In genomic region chr2:5845826-5846225, GRCm38 (mm10) we compare ENCODE assay signal across 7 mouse cellular contexts. TPM values are rescaled to one million over a fixed set of nuclear protein-coding genes. Genes with fewer than 3 reads are reported as not detected.
DNase-seq lines count a peak whose midpoint lies in the region; ATAC-seq lines count a peak whose summit lies in the region.

No protein-coding gene starts in this region.

- no peak for ATAC-seq in lung, embryonic 16.5 days (ENCODE audit: low read depth)
- ATAC-seq in embryonic facial prominence, embryonic 12.5 days (ENCODE audit: insufficient number of reproducible peaks, insufficient read depth, low FRiP score, low TSS enrichment) = no peak
- no peak for ATAC-seq in stomach, embryonic 14.5 days (ENCODE audit: insufficient number of reproducible peaks, insufficient read depth, low FRiP score, low read depth)

- H3K9me3 ChIP-seq in lung, embryonic 16.5 days (ENCODE audit: control insufficient read depth, low read length) = no peaks in the 10 kb centered on the region
- no peaks in the 10 kb centered on the region for H3K9me3 ChIP-seq in embryonic facial prominence, embryonic 12.5 days
- H3K9me3 ChIP-seq in limb, embryonic 10.5 days (replicated peaks) = no peaks in the 10 kb centered on the region
- H3K9me3 ChIP-seq in stomach, embryonic 14.5 days (ENCODE audit: control insufficient read depth, low read depth, low read length) = no peaks in the 10 kb centered on the region

- H3K27ac ChIP-seq in lung, embryonic 16.5 days (ENCODE audit: low read length) = no peak overlapping the region
- H3K27ac ChIP-seq in embryonic facial prominence, embryonic 12.5 days = no peak overlapping the region
- peak overlapping the region; percentile 96 for H3K27ac ChIP-seq in limb, embryonic 10.5 days
- peak overlapping the region; percentile 86; the same call in 1 of the 2 replicates for H3K27ac ChIP-seq in stomach, embryonic 14.5 days (ENCODE audit: low read length)

- WGBS in lung, embryonic 16.5 days = 13% methylated on average over 4 of the region's 4 CpGs
- WGBS in embryonic facial prominence, embryonic 12.5 days = 26% methylated on average over 4 of the region's 4 CpGs
- WGBS in limb, embryonic 10.5 days = 51% methylated on average over 4 of the region's 4 CpGs
- WGBS in stomach, embryonic 14.5 days = 13% methylated on average over 4 of the region's 4 CpGs

- H3K4me3 ChIP-seq in lung, embryonic 16.5 days (ENCODE audit: low read length) = peak overlapping the region; percentile 74
- H3K4me3 ChIP-seq in embryonic facial prominence, embryonic 12.5 days = peak overlapping the region; percentile 75
- peak overlapping the region; percentile 88 for H3K4me3 ChIP-seq in limb, embryonic 10.5 days
- peak overlapping the region; percentile 78 for H3K4me3 ChIP-seq in stomach, embryonic 14.5 days (ENCODE audit: low read depth, low read length)

- peak overlapping the region; percentile 87 for H3K9ac ChIP-seq in lung, embryonic 16.5 days (ENCODE audit: low read length)
- peak overlapping the region; percentile 84 for H3K9ac ChIP-seq in embryonic facial prominence, embryonic 12.5 days
- peak overlapping the region; percentile 85 for H3K9ac ChIP-seq in stomach, embryonic 14.5 days (replicated peaks; ENCODE audit: low read depth, low read length)

- H3K4me2 ChIP-seq in lung, embryonic 16.5 days (ENCODE audit: low read depth, low read length) = peak overlapping the region; percentile 63
- peak overlapping the region; percentile 46 for H3K4me2 ChIP-seq in embryonic facial prominence, embryonic 12.5 days (replicated peaks)
- peak overlapping the region; percentile 62 for H3K4me2 ChIP-seq in stomach, embryonic 14.5 days (replicated peaks; ENCODE audit: low read depth, low read length)

- H3K27me3 ChIP-seq in lung, embryonic 16.5 days (ENCODE audit: control insufficient read depth, insufficient read depth, low read depth, low read length) = no peaks in the 10 kb centered on the region
- H3K27me3 ChIP-seq in embryonic facial prominence, embryonic 12.5 days = no peaks in the 10 kb centered on the region
- no peaks in the 10 kb centered on the region for H3K27me3 ChIP-seq in limb, embryonic 10.5 days (ENCODE audit: low read depth, poor library complexity, severe bottlenecking)
- H3K27me3 ChIP-seq in stomach, embryonic 14.5 days (ENCODE audit: control insufficient read depth, insufficient read depth, low read length) = no peaks in the 10 kb centered on the region

- DNase-seq in lung, postnatal 4 days = no peak
- DNase-seq in limb, embryonic 10.5 days (ENCODE audit: low spot score) = no peak
- DNase-seq in spleen, postnatal 14 days (ENCODE audit: low spot score in 2 of 2) = no peak
- DNase-seq in B cell, adult 2 months = no peak

- peaks cover 7% of the 10 kb centered on the region for H3K4me1 ChIP-seq in lung, embryonic 16.5 days (replicated peaks; ENCODE audit: control insufficient read depth, insufficient read depth, low read length)
- peaks cover 5% of the 10 kb centered on the region; the same call in 1 of the 2 replicates for H3K4me1 ChIP-seq in embryonic facial prominence, embryonic 12.5 days
- H3K4me1 ChIP-seq in limb, embryonic 10.5 days = peaks cover 11% of the 10 kb centered on the region
- H3K4me1 ChIP-seq in stomach, embryonic 14.5 days (ENCODE audit: control insufficient read depth, insufficient read depth, low read length) = no peaks in the 10 kb centered on the region

- peaks cover 7% of the 10 kb centered on the region for H3K36me3 ChIP-seq in lung, embryonic 16.5 days (ENCODE audit: control insufficient read depth, insufficient read depth, low read length)
- H3K36me3 ChIP-seq in embryonic facial prominence, embryonic 12.5 days = peaks cover 31% of the 10 kb centered on the region
- peaks cover 41% of the 10 kb centered on the region for H3K36me3 ChIP-seq in limb, embryonic 10.5 days
- H3K36me3 ChIP-seq in stomach, embryonic 14.5 days (ENCODE audit: control insufficient read depth, insufficient read depth, low read length) = peaks cover 6% of the 10 kb centered on the region

RNA-seq across cellular contexts. Expression of gene Cdc123, which starts 0.9 kb away (rescaled TPM):
- 271 and 276 TPM in 2 replicates for polyA plus RNA-seq in lung, embryonic 16.5 days (2015; fragmentation: Nextera tagmentation; extraction: Ambion mirVana)
- polyA plus RNA-seq in embryonic facial prominence, embryonic 12.5 days (2016; fragmentation: Nextera tagmentation; extraction: Ambion mirVana) = 328 and 358 TPM in 2 replicates
- 406 and 414 TPM in 2 replicates for polyA plus RNA-seq in limb, embryonic 10.5 days (2016; fragmentation: Nextera tagmentation; extraction: Ambion mirVana)
- 277 and 302 TPM in 2 replicates for polyA plus RNA-seq in stomach, embryonic 14.5 days (2014; fragmentation: Nextera tagmentation; extraction: Ambion mirVana)

RNA-seq across cellular contexts. Expression of gene Nudt5, which starts 1.0 kb away (rescaled TPM):
- 71.7 and 76.0 TPM in 2 replicates for polyA plus RNA-seq in lung, embryonic 16.5 days (2015; fragmentation: Nextera tagmentation; extraction: Ambion mirVana)
- polyA plus RNA-seq in embryonic facial prominence, embryonic 12.5 days (2016; fragmentation: Nextera tagmentation; extraction: Ambion mirVana) = 78.0 and 84.0 TPM in 2 replicates
- polyA plus RNA-seq in limb, embryonic 10.5 days (2016; fragmentation: Nextera tagmentation; extraction: Ambion mirVana) = 120 and 139 TPM in 2 replicates
- 71.0 and 73.0 TPM in 2 replicates for polyA plus RNA-seq in stomach, embryonic 14.5 days (2014; fragmentation: Nextera tagmentation; extraction: Ambion mirVana)

RNA-seq across cellular contexts. Expression of gene Gm13199, which starts 16.9 kb away (rescaled TPM):
- polyA plus RNA-seq in lung, embryonic 16.5 days (2015; fragmentation: Nextera tagmentation; extraction: Ambion mirVana) = 1.1 and 1.9 TPM in 2 replicates
- polyA plus RNA-seq in embryonic facial prominence, embryonic 12.5 days (2016; fragmentation: Nextera tagmentation; extraction: Ambion mirVana) = 1.7 and 2.0 TPM in 2 replicates
- polyA plus RNA-seq in limb, embryonic 10.5 days (2016; fragmentation: Nextera tagmentation; extraction: Ambion mirVana) = 2.7 TPM in 2 replicates
- polyA plus RNA-seq in stomach, embryonic 14.5 days (2014; fragmentation: Nextera tagmentation; extraction: Ambion mirVana) = 1.2 and 2.0 TPM in 2 replicates

RNA-seq across cellular contexts. Expression of gene Sec61a2, which starts 49.4 kb away (rescaled TPM):
- polyA plus RNA-seq in lung, embryonic 16.5 days (2015; fragmentation: Nextera tagmentation; extraction: Ambion mirVana) = 65.9 and 68.1 TPM in 2 replicates
- 105 and 111 TPM in 2 replicates for polyA plus RNA-seq in embryonic facial prominence, embryonic 12.5 days (2016; fragmentation: Nextera tagmentation; extraction: Ambion mirVana)
- polyA plus RNA-seq in limb, embryonic 10.5 days (2016; fragmentation: Nextera tagmentation; extraction: Ambion mirVana) = 85.0 and 95.1 TPM in 2 replicates
- 90.0 and 99.8 TPM in 2 replicates for polyA plus RNA-seq in stomach, embryonic 14.5 days (2014; fragmentation: Nextera tagmentation; extraction: Ambion mirVana)

Comparison
In these comparisons a context has a peak if more than half of its experiments do, and no peak if none do; other contexts are left out.
1. H3K27ac ChIP-seq: peak in limb, embryonic 10.5 days (single experiment) and stomach, embryonic 14.5 days (single experiment); none in lung, embryonic 16.5 days (single experiment) and embryonic facial prominence, embryonic 12.5 days (single experiment).
2. Peak in every context shown above with its lines, with median percentiles within 50 percentile points of each other: H3K4me2 ChIP-seq, H3K4me3 ChIP-seq and H3K9ac ChIP-seq.